Mouse (Mus musculus): Measurements from ENCODE around the gene Tars. TPM values are rescaled to one million over a fixed set of nuclear protein-coding genes. Genes with fewer than 3 reads are reported as not detected.

Gene Tars
- total and polyA plus RNA-seq, 2 experiments from 2014 or later = 11.2 to 22.3 TPM

DNA sequence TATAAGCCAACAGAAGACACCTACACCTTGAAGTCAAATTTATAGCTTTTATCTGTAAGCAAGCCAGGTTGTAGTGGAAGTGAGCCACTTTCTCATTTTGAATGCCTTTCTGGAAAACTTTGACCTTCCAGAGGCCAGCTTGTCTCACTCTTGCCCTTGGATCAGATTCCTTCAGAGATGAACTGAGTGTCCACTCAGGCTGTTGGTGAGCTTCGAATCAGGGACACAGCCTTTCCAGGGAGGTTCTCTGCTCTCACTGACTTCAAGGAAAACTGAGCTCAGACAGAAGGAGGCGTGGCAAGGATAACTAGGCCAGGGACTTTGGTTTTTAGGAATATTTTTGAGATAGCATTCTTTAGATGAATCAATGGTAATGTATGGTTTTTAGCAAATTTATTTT lies 13.1 kb upstream of the Tars start:
- Histone ChIP-seq H3K27ac (ENCODE audit: low read depth) (no peak overlapping the region), H3K27me3 (ENCODE audit: control insufficient read depth, insufficient read depth, low read length) (no peaks in the 10 kb centered on the region), H3K4me1 (ENCODE audit: control insufficient read depth, insufficient read depth) (no peaks in the 10 kb centered on the region), H3K9me3 (replicated peaks; ENCODE audit: control insufficient read depth, low read length) (no peaks in the 10 kb centered on the region), H3K9ac (replicated peaks; ENCODE audit: low read depth, low read length) (no peak overlapping the region), H3K4me3 (ENCODE audit: low read depth, low read length) (no peak overlapping the region), H3K4me2 (ENCODE audit: low read depth, low read length) (no peak overlapping the region), H3K36me3 (replicated peaks; ENCODE audit: control insufficient read depth, insufficient read depth, low read length) (no peaks in the 10 kb centered on the region)
- DNase-seq (ENCODE audit: low spot score) (no peak), ATAC-seq (ENCODE audit: insufficient read depth, low read depth) (no peak)
- WGBS = 66% methylated on average over 2 of the region's 2 CpGs
- TF ChIP-seq EP300 (IDR thresholded peaks at IDR 0.05; ENCODE audit: low read depth) (no peak), CTCF (IDR thresholded peaks at IDR 0.05; ENCODE audit: low read depth) (no peak)

DNA sequence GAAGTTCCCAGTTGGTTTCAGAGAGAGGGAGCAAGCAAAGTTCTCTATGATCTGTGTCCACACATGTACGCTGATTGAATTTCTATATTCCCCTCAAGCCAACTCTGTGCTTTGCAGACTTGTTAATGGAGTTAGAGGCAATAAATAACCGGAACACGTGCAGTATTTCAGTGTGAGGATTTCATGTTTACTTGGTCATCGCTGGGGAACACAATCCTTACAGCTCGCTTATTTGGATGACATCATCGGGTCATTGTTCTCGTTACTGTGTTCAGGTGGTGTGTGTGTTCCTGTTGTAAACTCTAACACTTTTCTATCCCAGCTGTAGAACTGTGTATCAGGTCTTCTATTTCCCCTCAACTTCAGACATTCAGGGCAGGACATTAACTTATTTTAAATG lies 12.4 kb upstream of the Tars start:
- Histone ChIP-seq H3K4me3 (ENCODE audit: low read depth, low read length) (no peak overlapping the region), H3K27me3 (ENCODE audit: control insufficient read depth, insufficient read depth, low read length) (no peaks in the 10 kb centered on the region), H3K27ac (ENCODE audit: low read depth) (no peak overlapping the region), H3K4me1 (ENCODE audit: control insufficient read depth, insufficient read depth) (no peaks in the 10 kb centered on the region), H3K9me3 (replicated peaks; ENCODE audit: control insufficient read depth, low read length) (no peaks in the 10 kb centered on the region), H3K4me2 (ENCODE audit: low read depth, low read length) (no peak overlapping the region), H3K36me3 (replicated peaks; ENCODE audit: control insufficient read depth, insufficient read depth, low read length) (no peaks in the 10 kb centered on the region), H3K9ac (replicated peaks; ENCODE audit: low read depth, low read length) (no peak overlapping the region)
- 72% methylated on average over 7 of the region's 7 CpGs for WGBS
- TF ChIP-seq EP300 (IDR thresholded peaks at IDR 0.05; ENCODE audit: low read depth) = no peak
- no peak for TF ChIP-seq CTCF (IDR thresholded peaks at IDR 0.05; ENCODE audit: low read depth)
- ATAC-seq (ENCODE audit: insufficient read depth, low read depth) = no peak
- no peak for DNase-seq (ENCODE audit: low spot score)

GRCm38 (mm10) chr15:11408155-11408826 lies 8.8 kb upstream of the Tars start:
- Histone ChIP-seq H3K4me3 (ENCODE audit: low read depth, low read length) (no peak overlapping the region), H3K4me1 (ENCODE audit: control insufficient read depth, insufficient read depth) (no peaks in the 10 kb centered on the region), H3K27me3 (ENCODE audit: control insufficient read depth, insufficient read depth, low read length) (no peaks in the 10 kb centered on the region), H3K36me3 (replicated peaks; ENCODE audit: control insufficient read depth, insufficient read depth, low read length) (no peaks in the 10 kb centered on the region), H3K27ac (ENCODE audit: low read depth) (no peak overlapping the region), H3K4me2 (ENCODE audit: low read depth, low read length) (no peak overlapping the region), H3K9ac (replicated peaks; ENCODE audit: low read depth, low read length) (no peak overlapping the region), H3K9me3 (replicated peaks; ENCODE audit: control insufficient read depth, low read length) (no peaks in the 10 kb centered on the region)
- 33% methylated on average over 7 of the region's 7 CpGs for WGBS
- peak; percentile 69 for DNase-seq (ENCODE audit: low spot score)
- TF ChIP-seq CTCF (IDR thresholded peaks at IDR 0.05; ENCODE audit: low read depth) (peak; percentile 70), EP300 (IDR thresholded peaks at IDR 0.05; ENCODE audit: low read depth) (no peak)
- no peak for ATAC-seq (ENCODE audit: insufficient read depth, low read depth)

GRCm38 (mm10) chr15:11407381-11407780 lies 7.9 kb upstream of the Tars start:
- H3K4me3 ChIP-seq (ENCODE audit: low read depth, low read length) = no peak overlapping the region
- no peaks in the 10 kb centered on the region for H3K36me3 ChIP-seq (replicated peaks; ENCODE audit: control insufficient read depth, insufficient read depth, low read length)
- H3K9ac ChIP-seq (replicated peaks; ENCODE audit: low read depth, low read length) = no peak overlapping the region
- 9% methylated on average over 8 of the region's 8 CpGs for WGBS
- peak; percentile 80 for TF ChIP-seq CTCF (IDR thresholded peaks at IDR 0.05; ENCODE audit: low read depth)
- TF ChIP-seq EP300 (IDR thresholded peaks at IDR 0.05; ENCODE audit: low read depth) = no peak
- H3K27me3 ChIP-seq (ENCODE audit: control insufficient read depth, insufficient read depth, low read length) = no peaks in the 10 kb centered on the region
- no peak overlapping the region for H3K4me2 ChIP-seq (ENCODE audit: low read depth, low read length)
- DNase-seq (ENCODE audit: low spot score) = peak; percentile 81
- no peak; the same call in 1 of the 2 replicates for ATAC-seq (ENCODE audit: insufficient read depth, low read depth)
- no peaks in the 10 kb centered on the region for H3K4me1 ChIP-seq (ENCODE audit: control insufficient read depth, insufficient read depth)
- H3K9me3 ChIP-seq (replicated peaks; ENCODE audit: control insufficient read depth, low read length) = no peaks in the 10 kb centered on the region
- no peak overlapping the region for H3K27ac ChIP-seq (ENCODE audit: low read depth)

- ATAC-seq (ENCODE audit: insufficient read depth, low read depth) (no peak), DNase-seq (ENCODE audit: low spot score) (no peak)
- Histone ChIP-seq H3K4me2 (ENCODE audit: low read depth, low read length) (no peak overlapping the region), H3K27ac (ENCODE audit: low read depth) (no peak overlapping the region), H3K9ac (replicated peaks; ENCODE audit: low read depth, low read length) (no peak overlapping the region), H3K36me3 (replicated peaks; ENCODE audit: control insufficient read depth, insufficient read depth, low read length) (no peaks in the 10 kb centered on the region), H3K9me3 (replicated peaks; ENCODE audit: control insufficient read depth, low read length) (no peaks in the 10 kb centered on the region), H3K27me3 (ENCODE audit: control insufficient read depth, insufficient read depth, low read length) (no peaks in the 10 kb centered on the region), H3K4me1 (ENCODE audit: control insufficient read depth, insufficient read depth) (no peaks in the 10 kb centered on the region), H3K4me3 (ENCODE audit: low read depth, low read length) (no peak overlapping the region)
- WGBS = 41% methylated on average over 9 of the region's 9 CpGs
- no peak for TF ChIP-seq EP300 (IDR thresholded peaks at IDR 0.05; ENCODE audit: low read depth)
- peak; percentile 27 for TF ChIP-seq CTCF (IDR thresholded peaks at IDR 0.05; ENCODE audit: low read depth)
These were observed 7.3 kb upstream of the Tars start for GRCm38 (mm10) chr15:11406769-11407168.
